Mouse (Mus musculus) forebrain, embryonic 10.5 days (tissue): ENCODE data around the gene Susd4. TPM values are rescaled to one million over a fixed set of nuclear protein-coding genes. Genes with fewer than 3 reads are reported as not detected.
A peak's percentile ranks its signal among the peaks of the same experiment; 100 is the strongest.

Experiments used
- DNase-seq: peaks from one replicate; pipeline ENCODE4 v3.0.0-alpha.2; 2017; ENCODE audit warnings: low spot score; ENCODE audit errors: extremely low spot score
- H3K27ac ChIP-seq: fragments of 300-500 bp; sonication (generic); 2 replicates; pipeline ENCODE4 v1.5.1; 2016; ENCODE audit warnings: mild to moderate bottlenecking
- H3K27me3 ChIP-seq: fragments of 300-500 bp; sonication (generic); 2 replicates; pipeline ENCODE4 v1.6.1; 2016; ENCODE audit warnings: mild to moderate bottlenecking; ENCODE audit not compliant: poor library complexity, severe bottlenecking
- H3K36me3 ChIP-seq: fragments of 300-500 bp; sonication (generic); replicated peaks from 2 replicates; pipeline ENCODE4 v1.6.1; 2016; ENCODE audit warnings: mild to moderate bottlenecking, moderate library complexity
- H3K4me1 ChIP-seq: fragments of 300-500 bp; sonication (generic); 2 replicates; pipeline ENCODE4 v1.6.1; 2016
- H3K4me3 ChIP-seq: fragments of 300-500 bp; sonication (generic); 2 replicates; pipeline ENCODE4 v1.5.1; 2016; ENCODE audit warnings: mild to moderate bottlenecking, moderate library complexity
- H3K9me3 ChIP-seq: fragments of 300-500 bp; sonication (generic); 2 replicates; pipeline ENCODE4 v1.6.1; 2016; ENCODE audit warnings: mild to moderate bottlenecking, moderate library complexity
- whole genome bisulfite sequencing: fragments of 180-500 bp; shearing (Covaris S2); methylation state at CpG from one replicate; pipeline ENCODE4 v1.1.7; 2016; 5-methylcytosine and 5-hydroxymethylcytosine counted together
- polyA plus RNA-seq: library from polyadenylated mRNA; unstranded; fragments of >200 nt; fragmentation: Nextera tagmentation; extraction: Ambion mirVana; gene quantifications from 2 replicates; pipeline ENCODE4 v1.2.1, GENCODE M21; 2016

Susd4 gene
- 10.5 and 13.9 TPM in 2 replicates for polyA plus RNA-seq

DNA sequence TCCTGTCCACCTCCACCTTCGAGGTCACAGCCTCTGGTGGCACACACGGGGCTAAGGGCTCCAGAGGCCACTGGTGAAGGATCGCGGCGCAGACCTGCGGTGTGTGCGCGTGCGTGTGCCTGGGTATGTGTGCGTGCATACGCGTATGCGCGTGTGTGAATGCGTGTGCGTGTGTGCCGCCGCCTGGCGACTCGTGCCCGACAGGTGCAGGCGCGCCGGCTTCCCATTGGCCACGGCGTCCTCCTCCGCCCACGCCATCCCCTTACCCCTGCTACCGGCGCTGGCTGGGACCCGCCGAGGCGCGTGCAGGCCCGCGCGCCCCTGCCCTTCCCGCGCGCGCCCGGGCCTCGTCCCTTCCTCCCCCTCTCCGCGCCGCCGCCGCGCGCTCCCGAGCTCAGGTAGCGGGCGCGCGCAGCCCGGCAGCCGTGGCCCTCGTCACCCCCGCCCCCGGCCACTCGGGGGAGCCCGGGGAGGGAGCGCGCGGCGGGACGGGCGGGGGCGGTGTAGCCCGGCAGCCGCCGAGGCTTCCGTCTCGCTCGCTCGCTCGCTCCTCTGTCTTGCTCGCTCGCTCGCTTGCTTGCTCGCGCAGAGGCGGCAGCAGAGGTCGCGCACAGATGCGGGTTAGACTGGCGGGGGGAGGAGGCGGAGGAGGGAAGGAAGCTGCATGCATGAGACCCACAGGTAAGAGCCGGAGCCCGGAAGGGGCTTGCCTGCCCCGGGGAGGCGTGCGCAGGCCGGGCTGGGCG lies at the start of gene Susd4:
Gene Susd4, plus strand, starts transcription at position 145 of the 746 bp plus-strand sequence.
- H3K36me3 ChIP-seq: no peaks in the 10 kb centered on the region
- peaks cover 33% of the 10 kb centered on the region for H3K4me1 ChIP-seq
- peak within 1 kb of the TSS; percentile 84 for H3K27ac ChIP-seq
- peaks cover 61% of the 10 kb centered on the region for H3K27me3 ChIP-seq
- peaks cover 7% of the 10 kb centered on the region; the same call in 1 of the 2 replicates for H3K9me3 ChIP-seq
- peak; percentile 74 for DNase-seq
- 1% methylated on average over 93 of the region's 95 CpGs for WGBS
- peak within 1 kb of the TSS; percentile 72 for H3K4me3 ChIP-seq

DNA sequence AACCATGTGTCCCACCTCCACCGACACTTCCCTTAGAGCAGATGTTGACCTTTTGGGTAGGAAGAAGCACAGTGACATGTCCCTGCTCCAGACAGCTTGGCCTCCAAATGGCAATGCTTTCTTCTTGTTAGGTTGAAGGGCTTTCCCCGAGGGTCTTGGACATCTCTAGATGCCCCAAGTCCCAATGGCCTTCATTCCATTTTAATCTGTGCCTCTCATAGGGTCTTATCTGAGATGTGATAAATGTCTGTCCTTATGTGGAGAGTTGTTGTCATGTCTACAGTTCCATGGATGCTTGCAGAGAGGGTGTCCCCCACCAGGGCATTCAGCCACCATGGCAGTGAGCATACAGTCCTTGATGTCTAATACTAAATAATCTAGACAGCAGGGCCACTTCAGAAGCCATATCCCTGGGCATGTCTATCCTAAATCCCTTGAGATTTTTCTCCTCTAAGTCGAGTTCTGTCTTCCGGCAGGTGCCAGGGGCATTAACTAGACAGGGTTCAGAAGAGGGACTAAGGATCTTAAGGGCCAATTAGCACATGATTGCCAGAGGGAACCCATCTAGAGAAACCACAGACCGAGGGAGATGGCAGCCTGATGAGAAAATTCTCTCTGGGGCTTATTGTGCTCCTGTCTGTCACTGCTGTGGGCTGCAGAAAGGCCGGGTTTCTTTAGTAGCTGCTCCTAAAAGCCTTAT lies 49.3 kb upstream of the Susd4 start:
- 81% methylated on average over 6 of the region's 6 CpGs for WGBS
- H3K4me1 ChIP-seq: peaks cover 9% of the 10 kb centered on the region
- H3K36me3 ChIP-seq: no peaks in the 10 kb centered on the region
- no peaks in the 10 kb centered on the region for H3K9me3 ChIP-seq
- H3K4me3 ChIP-seq: no peak overlapping the region
- H3K27me3 ChIP-seq: no peaks in the 10 kb centered on the region
- H3K27ac ChIP-seq: no peak overlapping the region
- DNase-seq: no peak

DNA sequence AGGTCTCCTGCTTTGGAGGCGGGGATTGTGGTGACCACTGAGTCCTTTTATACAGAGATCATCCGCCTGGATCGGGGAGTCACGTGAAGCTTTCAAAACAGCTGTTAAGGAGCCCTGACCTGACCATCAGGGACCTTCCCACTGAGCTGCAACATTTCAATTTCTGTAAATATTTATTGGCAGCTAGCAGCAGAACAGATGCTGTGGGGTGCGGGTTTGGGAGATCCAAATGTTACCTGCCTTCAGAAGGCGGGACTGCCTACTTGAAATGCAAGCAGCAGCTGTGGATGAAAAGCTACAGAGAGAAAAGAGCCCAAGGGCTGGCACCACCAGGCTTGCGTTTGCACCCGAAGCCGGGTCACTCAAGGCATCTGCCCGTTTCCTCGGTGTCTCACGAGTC lies 36.1 kb upstream of the Susd4 start:
- 67% methylated on average over 12 of the region's 12 CpGs for WGBS
- Histone ChIP-seq H3K27me3 (no peaks in the 10 kb centered on the region), H3K27ac (no peak overlapping the region)

DNA sequence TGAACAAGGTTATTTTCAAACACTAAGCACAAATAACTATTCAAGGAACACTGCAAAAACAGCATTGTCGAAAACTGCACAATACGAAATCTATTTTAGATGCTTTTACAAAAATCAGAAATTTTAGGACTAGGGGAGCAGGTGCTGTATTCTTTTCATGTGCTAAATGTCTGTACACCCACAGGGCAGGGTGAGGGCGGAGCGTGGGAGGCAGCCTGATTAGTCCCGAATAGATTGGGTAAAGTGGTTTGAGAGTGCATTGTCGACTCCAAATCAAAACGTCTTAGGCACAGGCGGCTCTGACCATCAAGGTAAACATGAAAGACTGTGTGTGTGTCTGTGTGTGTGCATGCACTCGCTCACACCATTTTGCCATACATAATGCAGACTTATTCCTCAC lies 34.7 kb upstream of the Susd4 start:
- Histone ChIP-seq H3K4me3 (no peak overlapping the region), H3K27me3 (no peaks in the 10 kb centered on the region), H3K27ac (no peak overlapping the region), H3K36me3 (no peaks in the 10 kb centered on the region), H3K4me1 (no peaks in the 10 kb centered on the region; the same call in 1 of the 2 replicates), H3K9me3 (no peaks in the 10 kb centered on the region)
- WGBS: 83% methylated on average over 9 of the region's 9 CpGs
- DNase-seq: no peak

More for the DNA sequence above, 36.1 kb upstream of the Susd4 start:
- H3K36me3 ChIP-seq: no peaks in the 10 kb centered on the region
- no peak overlapping the region for H3K4me3 ChIP-seq
- no peaks in the 10 kb centered on the region; the same call in 1 of the 2 replicates for H3K4me1 ChIP-seq
- DNase-seq: no peak
- H3K9me3 ChIP-seq: no peaks in the 10 kb centered on the region

DNA sequence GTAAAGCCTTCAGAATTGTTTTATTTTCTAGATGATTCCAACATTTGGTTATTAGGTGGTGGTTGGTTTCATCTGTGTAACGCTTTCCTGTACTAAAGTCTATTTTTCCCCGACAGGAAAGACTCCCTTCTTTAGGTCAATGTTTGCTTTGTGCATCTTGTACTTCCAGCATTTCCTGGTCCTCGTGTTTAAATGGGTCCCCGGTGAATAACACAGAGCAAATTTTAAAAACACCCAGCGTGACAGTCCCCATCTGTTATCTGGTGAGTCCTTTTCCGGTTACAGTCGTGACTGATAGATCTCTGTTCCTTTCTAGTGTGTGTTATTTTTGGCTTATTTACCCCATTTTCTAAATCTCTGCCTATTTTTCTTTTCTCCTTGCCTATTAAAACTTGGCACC lies 31.0 kb upstream of the Susd4 start:
- no peak for DNase-seq
- H3K9me3 ChIP-seq: no peaks in the 10 kb centered on the region
- H3K36me3 ChIP-seq: no peaks in the 10 kb centered on the region
- H3K4me1 ChIP-seq: peaks cover 3% of the 10 kb centered on the region; the same call in 1 of the 2 replicates
- H3K27ac ChIP-seq: no peak overlapping the region
- no peak overlapping the region for H3K4me3 ChIP-seq
- 85% methylated on average over 7 of the region's 7 CpGs for WGBS
- no peaks in the 10 kb centered on the region for H3K27me3 ChIP-seq

DNA sequence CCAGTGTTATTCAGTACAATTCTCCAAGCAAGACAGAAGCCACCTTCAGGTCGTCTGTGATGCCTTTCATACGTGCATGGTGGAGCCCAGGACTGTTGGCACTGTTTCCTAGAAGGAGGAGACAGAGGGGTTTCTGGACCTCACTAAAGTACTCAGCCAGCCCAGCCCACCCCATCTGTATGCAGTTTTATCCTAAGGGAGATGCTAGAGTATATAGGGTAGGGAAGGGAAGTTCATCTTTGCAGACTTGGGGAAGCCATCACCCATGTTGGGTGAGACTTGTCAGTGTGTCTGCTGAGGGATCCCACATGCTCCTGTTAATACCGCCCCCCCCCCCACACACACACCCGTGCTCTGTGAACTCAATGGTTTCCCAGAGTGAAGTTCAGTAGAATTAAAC lies 27.8 kb upstream of the Susd4 start:
- no peaks in the 10 kb centered on the region for H3K36me3 ChIP-seq
- H3K4me1 ChIP-seq: 0 out of 2 replicates have a peak, but pooled peaks cover 3% of the 10 kb centered on the region
- H3K9me3 ChIP-seq: no peaks in the 10 kb centered on the region
- WGBS: 69% methylated on average over 4 of the region's 4 CpGs
- H3K4me3 ChIP-seq: no peak overlapping the region
- no peak overlapping the region for H3K27ac ChIP-seq
- H3K27me3 ChIP-seq: no peaks in the 10 kb centered on the region
- no peak for DNase-seq

DNA sequence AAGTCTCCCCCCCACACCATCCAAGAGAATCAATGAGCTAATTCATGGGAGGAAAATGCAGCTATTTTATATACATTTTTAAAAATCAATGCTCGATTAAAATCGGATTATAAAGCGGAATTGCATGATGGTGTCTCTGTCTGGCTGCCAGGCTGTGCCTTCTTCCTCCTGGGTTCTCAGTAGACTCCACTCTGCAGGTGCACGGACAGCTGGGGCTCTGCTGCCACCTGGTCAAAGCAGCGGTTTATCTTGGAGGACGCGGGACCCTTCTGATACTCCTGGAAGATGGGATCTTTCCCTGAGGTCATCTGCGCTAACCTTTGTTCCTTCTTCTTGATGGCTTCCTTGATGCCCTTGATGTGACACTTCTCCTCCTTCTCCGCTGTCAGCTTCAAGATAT lies 16.6 kb upstream of the Susd4 start:
- Histone ChIP-seq H3K36me3 (no peaks in the 10 kb centered on the region), H3K4me1 (no peaks in the 10 kb centered on the region), H3K4me3 (no peak overlapping the region), H3K27me3 (peaks cover 6% of the 10 kb centered on the region; the same call in 1 of the 2 replicates), H3K9me3 (no peaks in the 10 kb centered on the region), H3K27ac (no peak overlapping the region)
- DNase-seq: no peak
- 94% methylated on average over 9 of the region's 9 CpGs for WGBS

DNA sequence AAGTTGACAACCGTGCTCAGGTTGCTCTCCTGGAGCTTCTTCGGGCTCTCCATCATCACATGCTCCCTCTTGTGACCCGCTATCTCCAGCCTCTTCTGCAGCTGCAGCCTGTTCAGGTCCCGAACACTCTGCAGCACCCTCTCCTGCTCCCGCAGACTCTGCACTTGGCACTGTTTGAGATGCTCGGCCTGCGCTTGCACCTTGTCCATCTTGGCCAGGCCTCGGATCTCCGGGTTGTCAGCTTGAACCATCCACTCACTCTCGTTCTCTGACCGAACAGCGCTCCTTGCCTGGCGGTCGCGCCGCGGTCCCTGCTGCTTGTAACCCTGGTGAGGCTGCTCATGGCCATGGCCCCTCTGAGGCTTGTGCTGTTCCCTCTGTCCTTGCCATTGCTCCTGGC lies 15.8 kb upstream of the Susd4 start:
- 88% methylated on average over 17 of the region's 17 CpGs for WGBS
- Histone ChIP-seq H3K4me3 (no peak overlapping the region), H3K4me1 (no peaks in the 10 kb centered on the region), H3K9me3 (no peaks in the 10 kb centered on the region), H3K36me3 (no peaks in the 10 kb centered on the region), H3K27me3 (peaks cover 6% of the 10 kb centered on the region; the same call in 1 of the 2 replicates), H3K27ac (no peak overlapping the region)
- no peak for DNase-seq

DNA sequence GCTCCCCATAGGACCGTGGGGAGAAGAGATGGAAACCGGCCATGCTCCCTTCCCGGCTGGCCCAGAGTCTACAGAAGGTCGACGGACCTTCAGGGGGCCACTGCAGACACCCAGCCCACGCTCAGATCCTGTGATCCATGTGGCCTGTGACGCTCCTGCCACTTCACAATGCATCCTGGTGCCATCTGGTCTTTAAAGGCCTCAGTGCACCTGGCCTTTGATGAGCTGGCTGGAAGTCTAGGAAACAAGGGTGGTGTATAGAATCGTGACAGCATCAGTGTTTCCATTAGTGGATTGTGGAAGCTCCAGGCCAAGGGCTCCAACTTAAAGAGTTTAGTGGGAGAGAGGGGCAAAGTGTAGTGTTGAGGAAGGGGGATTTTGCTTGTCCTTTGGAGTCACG lies 14.6 kb upstream of the Susd4 start, which contains the start of gene Ccdc185:
Gene Ccdc185, minus strand, starts transcription at position 101 of the 400 bp plus-strand sequence.
- Histone ChIP-seq H3K27ac (no peak within 1 kb of the TSS), H3K4me3 (no peak within 1 kb of the TSS), H3K36me3 (no peaks in the 10 kb centered on the region), H3K9me3 (no peaks in the 10 kb centered on the region), H3K27me3 (peaks cover 6% of the 10 kb centered on the region; the same call in 1 of the 2 replicates), H3K4me1 (no peaks in the 10 kb centered on the region)
- no peak for DNase-seq
- 92% methylated on average over 9 of the region's 9 CpGs for WGBS

DNA sequence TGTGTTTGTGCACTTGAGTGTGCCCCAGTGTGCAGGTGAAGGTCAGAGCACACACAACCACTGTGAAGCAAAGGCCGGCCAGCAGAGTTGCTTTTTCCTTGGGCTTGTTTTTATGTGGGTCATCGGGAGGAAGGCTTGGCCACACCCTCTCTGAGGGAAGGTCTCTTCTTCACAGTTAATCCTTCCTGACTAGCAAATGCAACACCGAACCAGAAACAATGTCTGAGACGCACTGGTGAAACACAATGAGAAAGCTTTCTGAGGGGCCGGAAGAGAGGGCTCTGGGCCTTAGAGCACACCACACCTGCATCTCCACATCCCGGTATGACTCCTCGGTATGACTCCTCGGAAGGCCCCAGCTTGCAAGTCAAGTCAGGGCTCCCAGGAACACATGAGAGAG lies 12.4 kb upstream of the Susd4 start:
- Histone ChIP-seq H3K9me3 (no peaks in the 10 kb centered on the region), H3K4me1 (no peaks in the 10 kb centered on the region), H3K27me3 (peaks cover 6% of the 10 kb centered on the region; the same call in 1 of the 2 replicates), H3K27ac (no peak overlapping the region), H3K36me3 (no peaks in the 10 kb centered on the region), H3K4me3 (no peak overlapping the region)
- no peak for DNase-seq
- 71% methylated on average over 8 of the region's 8 CpGs for WGBS

DNA sequence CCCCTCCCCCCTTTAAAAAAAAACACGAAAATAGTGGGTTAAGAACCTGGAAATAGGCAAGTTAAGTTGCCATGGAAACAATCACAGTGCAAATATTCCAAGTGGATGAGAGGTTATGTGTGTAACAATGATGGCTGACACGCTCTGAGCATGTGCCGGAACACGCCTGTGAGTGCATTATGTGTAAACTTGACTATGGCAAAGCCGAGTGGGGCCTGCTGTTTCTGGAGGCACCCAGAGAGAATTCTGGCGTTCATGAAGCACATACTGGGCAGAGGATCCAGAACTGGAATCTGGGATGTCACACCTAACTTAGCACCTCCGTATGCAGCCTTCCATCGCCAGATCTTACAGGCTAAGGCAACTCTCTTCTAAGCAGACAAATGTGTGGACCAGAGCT lies 10.0 kb upstream of the Susd4 start:
- Histone ChIP-seq H3K4me1 (no peaks in the 10 kb centered on the region), H3K27me3 (no peaks in the 10 kb centered on the region; the same call in 1 of the 2 replicates), H3K9me3 (no peaks in the 10 kb centered on the region), H3K36me3 (no peaks in the 10 kb centered on the region), H3K27ac (no peak overlapping the region), H3K4me3 (no peak overlapping the region)
- WGBS: 84% methylated on average over 8 of the region's 8 CpGs
- DNase-seq: no peak

DNA sequence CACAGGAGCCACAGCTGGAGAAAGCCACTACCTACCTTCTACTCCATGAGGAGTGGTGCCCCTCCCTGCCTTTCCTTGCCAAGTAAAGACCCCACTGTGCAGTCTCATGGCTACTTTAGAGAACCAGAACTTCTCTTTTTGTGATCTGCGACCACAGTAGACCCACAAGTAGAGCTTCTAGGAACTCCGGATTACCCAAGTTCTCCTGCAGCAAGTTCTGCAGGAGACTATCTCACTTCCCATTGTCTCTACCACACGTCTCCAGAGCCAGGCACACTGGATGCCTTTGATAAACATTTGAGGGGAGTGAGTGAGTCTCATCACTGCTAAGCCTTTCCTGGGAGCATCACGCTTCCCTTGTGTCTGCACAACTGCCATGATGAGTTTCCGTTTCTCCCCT lies 8.8 kb upstream of the Susd4 start:
- Histone ChIP-seq H3K4me1 (no peaks in the 10 kb centered on the region), H3K27me3 (no peaks in the 10 kb centered on the region), H3K4me3 (no peak overlapping the region), H3K36me3 (no peaks in the 10 kb centered on the region), H3K9me3 (no peaks in the 10 kb centered on the region), H3K27ac (no peak overlapping the region)
- WGBS: 81% methylated on average over 5 of the region's 5 CpGs
- no peak for DNase-seq

DNA sequence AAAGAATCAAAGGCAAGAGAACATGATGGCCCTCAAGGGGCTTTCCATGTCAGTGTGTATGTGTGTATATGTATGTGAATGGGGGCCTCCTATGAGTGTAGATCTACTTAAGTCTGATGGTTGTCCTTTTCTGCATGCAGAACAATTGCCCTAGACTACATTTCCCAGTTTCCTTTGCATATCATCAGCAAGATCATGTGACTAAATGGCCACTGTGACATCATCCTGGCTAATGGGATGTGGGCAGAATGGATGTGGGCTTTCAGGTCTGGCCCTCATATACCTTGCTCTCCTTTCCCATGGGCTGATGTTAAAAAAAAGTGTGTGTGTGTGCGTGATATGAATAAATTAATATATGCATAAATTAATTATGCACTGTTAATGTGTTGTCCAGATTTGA lies 4.9 kb upstream of the Susd4 start:
- WGBS: 97% methylated on average over 1 of the region's 1 CpGs

More for the DNA sequence above, 4.9 kb upstream of the Susd4 start:
- Histone ChIP-seq H3K4me1 (peaks cover 8% of the 10 kb centered on the region), H3K27me3 (peaks cover 31% of the 10 kb centered on the region), H3K9me3 (0 out of 2 replicates have a peak, but pooled peaks cover 7% of the 10 kb centered on the region), H3K36me3 (no peaks in the 10 kb centered on the region), H3K27ac (no peak overlapping the region), H3K4me3 (no peak overlapping the region)
- DNase-seq: no peak
